Mouse (Mus musculus) midbrain, embryonic 14.5 days (tissue): ENCODE data around the gene Ugt1a7c. TPM values are rescaled to one million over a fixed set of nuclear protein-coding genes. Genes with fewer than 3 reads are reported as not detected.
A peak's percentile ranks its signal among the peaks of the same experiment; 100 is the strongest.

Experiments
- ATAC-seq: fragments of 200-750 bp; cut with Nextera tagmentation; 2 replicates; pipeline ENCODE4 v1.8.0; 2017; ENCODE audit warnings: moderate number of reproducible peaks, moderate library complexity; ENCODE audit not compliant: low FRiP score, low TSS enrichment
- DNase-seq: peaks from one replicate; pipeline ENCODE4 v3.0.0-alpha.2; 2015
- H3K27ac ChIP-seq: fragments of 300-500 bp; sonication (generic); replicated peaks from 2 replicates; pipeline ENCODE4 v1.5.1; 2014; ENCODE audit warnings: mild to moderate bottlenecking, low read depth, low read length, moderate library complexity
- H3K27me3 ChIP-seq: fragments of 300-500 bp; sonication (generic); 2 replicates; pipeline ENCODE4 v1.6.1; 2014; ENCODE audit warnings: low read length, control low read depth, mixed read lengths; ENCODE audit not compliant: control insufficient read depth, insufficient read depth
- H3K36me3 ChIP-seq: fragments of 300-500 bp; sonication (generic); 2 replicates; pipeline ENCODE4 v1.6.1; 2014; ENCODE audit warnings: low read length, control low read depth; ENCODE audit not compliant: control insufficient read depth, insufficient read depth
- H3K4me1 ChIP-seq: fragments of 300-500 bp; sonication (generic); 2 replicates; pipeline ENCODE4 v1.6.1; 2014; ENCODE audit warnings: mild to moderate bottlenecking, antibody characterized with exemption, low read length, control low read depth; ENCODE audit not compliant: control insufficient read depth, insufficient read depth
- H3K4me2 ChIP-seq: fragments of 300-500 bp; sonication (generic); 2 replicates; pipeline ENCODE4 v1.6.1; 2014; ENCODE audit warnings: mild to moderate bottlenecking, low read length, moderate library complexity
- H3K4me3 ChIP-seq: fragments of 300-500 bp; sonication (generic); replicated peaks from 2 replicates; pipeline ENCODE4 v1.5.1; 2014; ENCODE audit warnings: low read depth, low read length
- H3K9ac ChIP-seq: fragments of 300-500 bp; sonication (generic); replicated peaks from 2 replicates; pipeline ENCODE4 v1.6.1; 2014; ENCODE audit warnings: mild to moderate bottlenecking, low read length, moderate library complexity
- H3K9me3 ChIP-seq: fragments of 300-500 bp; sonication (generic); 2 replicates; pipeline ENCODE4 v1.6.1; 2016; ENCODE audit warnings: low read length, control low read depth, mixed read lengths; ENCODE audit not compliant: control insufficient read depth
- WGBS: fragments of 180-500 bp; shearing (Covaris S2); extraction: QIAGEN DNeasy Blood & Tissue Kit; methylation state at CpG from one replicate; pipeline ENCODE4 v1.1.7; 2014; 5-methylcytosine and 5-hydroxymethylcytosine counted together
- polyA plus RNA-seq: library from polyadenylated mRNA; unstranded; fragments of >200 nt; fragmentation: Nextera tagmentation; extraction: Ambion mirVana; gene quantifications from 2 replicates; pipeline ENCODE4 v1.2.1, GENCODE M21; 2014

The Ugt1a7c gene
- polyA plus RNA-seq, 1 experiment from 2014 or later = 0.99 TPM

DNA sequence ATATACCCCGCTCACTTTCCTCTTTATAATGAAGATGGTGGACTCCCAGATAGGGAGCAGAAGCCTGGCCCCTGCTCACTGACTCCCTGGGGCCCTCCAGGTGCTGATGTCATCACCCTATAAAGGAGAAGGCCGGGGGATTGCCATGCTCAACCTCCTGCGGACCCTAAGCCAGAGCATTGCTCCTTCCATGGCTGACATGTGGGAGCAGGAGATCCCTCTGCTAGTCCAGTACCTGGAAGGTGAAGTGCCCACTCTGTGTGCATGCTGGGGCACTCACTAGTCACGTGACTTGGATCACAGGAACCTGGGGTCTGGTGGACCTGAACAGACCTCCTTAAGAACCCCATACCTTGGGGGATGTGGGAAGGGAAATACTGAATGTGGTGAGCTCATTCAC is 145.7 kb downstream of the Ugt1a7c start:
- DNase-seq (no peak), ATAC-seq (0 out of 2 replicates have a peak, but pooled peaks have one; percentile 4)
- Histone ChIP-seq H3K9ac (no peak overlapping the region), H3K9me3 (peaks cover 96% of the 10 kb centered on the region), H3K4me1 (no peaks in the 10 kb centered on the region), H3K4me2 (no peak overlapping the region), H3K36me3 (no peaks in the 10 kb centered on the region), H3K4me3 (no peak overlapping the region), H3K27ac (no peak overlapping the region), H3K27me3 (no peaks in the 10 kb centered on the region)
- 71% methylated on average over 4 of the region's 4 CpGs for WGBS

DNA sequence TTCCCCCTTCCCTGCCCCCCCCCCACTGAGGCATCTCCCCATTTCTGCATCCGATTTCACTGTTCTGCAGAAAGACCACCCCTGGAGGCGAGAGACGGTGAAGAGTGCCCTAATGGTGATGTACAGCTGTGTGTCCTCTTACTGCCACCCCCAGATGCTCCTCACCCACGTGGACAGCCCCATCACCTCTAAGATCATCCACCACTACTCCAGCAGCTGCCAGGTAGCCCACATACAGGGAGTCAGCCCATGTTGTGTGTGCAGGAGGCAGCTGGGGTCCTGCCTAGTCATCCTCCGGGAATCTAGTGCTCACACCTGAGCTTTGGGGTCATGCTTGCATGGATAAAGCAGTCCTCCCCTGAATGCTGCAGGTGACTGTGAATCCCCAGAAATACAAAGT is 149.0 kb downstream of the Ugt1a7c start:
- DNase-seq (no peak), ATAC-seq (no peak)
- Histone ChIP-seq H3K27me3 (no peaks in the 10 kb centered on the region), H3K27ac (no peak overlapping the region), H3K9me3 (peaks cover 99% of the 10 kb centered on the region), H3K4me2 (no peak overlapping the region), H3K9ac (no peak overlapping the region), H3K36me3 (no peaks in the 10 kb centered on the region), H3K4me3 (no peak overlapping the region), H3K4me1 (no peaks in the 10 kb centered on the region)
- 65% methylated on average over 5 of the region's 5 CpGs for WGBS

DNA sequence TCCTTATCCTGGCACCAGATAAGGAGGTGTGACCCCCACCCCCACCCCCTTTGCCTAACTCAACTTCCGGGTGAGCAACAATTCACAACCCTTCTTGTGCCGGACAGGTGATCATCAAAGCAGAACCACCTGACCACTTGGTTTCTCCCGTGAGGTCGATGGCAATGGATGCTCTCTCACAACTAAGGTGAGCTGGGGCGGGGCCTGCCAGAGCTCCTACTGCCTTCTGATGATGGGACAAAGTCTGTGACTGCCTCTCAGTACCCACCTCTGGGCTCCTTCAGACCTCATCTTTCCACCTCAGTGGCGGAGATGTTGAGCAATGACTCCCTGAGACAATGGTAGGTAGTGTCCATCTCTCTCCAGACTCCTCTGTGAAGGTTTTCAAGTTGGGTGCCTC is 151.0 kb downstream of the Ugt1a7c start:
- H3K27me3 ChIP-seq = no peaks in the 10 kb centered on the region
- peaks cover 99% of the 10 kb centered on the region for H3K9me3 ChIP-seq
- H3K36me3 ChIP-seq = no peaks in the 10 kb centered on the region
- DNase-seq = no peak
- 77% methylated on average over 6 of the region's 6 CpGs for WGBS
- no peak overlapping the region for H3K27ac ChIP-seq
- H3K4me2 ChIP-seq = no peak overlapping the region
- no peak overlapping the region for H3K4me3 ChIP-seq
- H3K9ac ChIP-seq = no peak overlapping the region
- H3K4me1 ChIP-seq = no peaks in the 10 kb centered on the region
- no peak for ATAC-seq

DNA sequence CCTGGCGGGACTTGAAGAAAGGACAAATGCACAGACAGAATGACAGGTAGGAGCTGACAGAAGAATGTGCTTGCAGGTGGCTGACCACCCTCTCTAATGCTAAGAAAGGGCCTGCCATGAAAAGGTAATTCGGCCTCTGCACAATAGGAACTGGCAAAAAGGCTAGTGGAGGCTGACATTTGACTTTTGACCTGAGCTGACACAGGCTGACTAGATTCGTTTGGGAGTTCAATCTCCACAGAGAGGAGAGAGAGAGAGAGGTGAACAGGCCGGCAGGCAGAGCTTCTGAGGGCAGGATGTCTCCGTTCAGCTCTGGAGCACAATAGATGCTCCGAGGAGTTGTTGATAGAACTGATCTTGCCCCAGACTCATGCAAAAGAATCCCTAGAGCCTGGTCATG is 151.5 kb downstream of the Ugt1a7c start:
- Histone ChIP-seq H3K27ac (no peak overlapping the region), H3K27me3 (no peaks in the 10 kb centered on the region), H3K4me2 (no peak overlapping the region), H3K9me3 (peaks cover 99% of the 10 kb centered on the region), H3K36me3 (no peaks in the 10 kb centered on the region), H3K4me1 (no peaks in the 10 kb centered on the region), H3K4me3 (no peak overlapping the region), H3K9ac (no peak overlapping the region)
- no peak for ATAC-seq
- 47% methylated on average over 6 of the region's 6 CpGs for WGBS
- DNase-seq = no peak

DNA sequence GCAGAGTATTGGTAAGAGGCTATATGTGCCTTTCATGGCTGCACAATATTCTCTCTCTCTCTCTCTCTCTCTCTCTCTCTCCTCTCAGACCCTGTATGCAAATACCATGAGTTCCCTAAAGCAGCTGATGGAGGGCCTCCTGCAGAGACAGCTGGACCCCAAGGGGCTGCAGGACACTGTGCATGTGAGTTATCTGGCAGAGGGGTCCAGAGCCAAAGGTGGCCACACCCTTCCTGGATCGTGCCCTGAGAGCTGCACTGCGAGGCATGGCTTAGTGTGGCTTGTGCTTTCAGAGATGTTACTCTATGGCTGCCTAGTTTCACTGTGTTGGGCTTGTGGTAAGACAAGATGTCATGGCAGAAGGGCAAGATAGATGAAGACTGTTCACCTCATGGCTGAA is 152.8 kb downstream of the Ugt1a7c start:
- Histone ChIP-seq H3K4me1 (no peaks in the 10 kb centered on the region), H3K27me3 (no peaks in the 10 kb centered on the region), H3K36me3 (no peaks in the 10 kb centered on the region), H3K27ac (no peak overlapping the region), H3K9ac (no peak overlapping the region), H3K4me3 (no peak overlapping the region), H3K9me3 (peaks cover 96% of the 10 kb centered on the region), H3K4me2 (no peak overlapping the region)
- ATAC-seq = no peak
- whole genome bisulfite sequencing = 48% methylated on average over 2 of the region's 2 CpGs
- no peak for DNase-seq

DNA sequence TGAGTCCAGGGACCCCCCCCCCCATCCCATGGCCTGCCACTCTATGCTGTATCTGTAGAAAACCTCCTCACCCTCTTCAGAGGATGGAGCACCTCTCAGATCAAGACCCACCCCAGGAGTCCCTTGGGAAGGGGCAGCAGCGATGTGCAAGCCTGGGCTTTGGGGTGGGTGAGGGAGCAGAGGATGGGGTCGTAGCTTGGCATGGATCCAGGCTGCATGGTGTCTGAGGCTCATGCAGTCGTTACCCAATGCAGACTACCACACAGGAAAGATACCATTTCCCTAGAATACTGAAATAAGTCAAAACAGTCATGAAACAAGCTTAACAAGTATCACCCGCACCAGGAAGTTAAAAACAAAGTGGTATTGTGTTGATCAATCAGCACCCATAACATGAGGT is 153.8 kb downstream of the Ugt1a7c start:
- H3K36me3 ChIP-seq = no peaks in the 10 kb centered on the region
- no peaks in the 10 kb centered on the region for H3K27me3 ChIP-seq
- H3K4me3 ChIP-seq = no peak overlapping the region
- no peak overlapping the region for H3K27ac ChIP-seq
- DNase-seq (no peak), ATAC-seq (no peak)
- H3K4me1 ChIP-seq = no peaks in the 10 kb centered on the region
- H3K9me3 ChIP-seq = peaks cover 97% of the 10 kb centered on the region
- H3K9ac ChIP-seq = no peak overlapping the region
- H3K4me2 ChIP-seq = no peak overlapping the region
- WGBS = 70% methylated on average over 4 of the region's 4 CpGs

DNA sequence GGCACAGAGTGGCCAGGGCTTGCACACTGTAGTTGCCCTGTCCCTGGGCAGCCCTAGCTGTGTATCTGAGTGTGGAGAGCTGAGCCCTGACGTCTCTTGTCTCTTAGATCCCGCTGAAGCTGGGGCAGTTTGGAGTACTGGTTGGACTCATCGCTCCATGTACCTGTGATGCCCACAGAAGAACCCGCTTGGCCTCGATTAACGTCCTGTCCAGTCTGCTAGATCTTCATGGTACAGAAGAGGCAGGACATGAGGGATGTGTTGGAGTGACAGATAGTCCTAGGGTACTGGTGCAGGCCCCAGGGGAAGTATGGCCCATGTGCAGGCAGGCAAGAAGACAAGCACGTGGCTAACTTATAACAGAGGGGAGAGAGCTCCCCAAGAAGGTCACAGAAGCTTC is 154.7 kb downstream of the Ugt1a7c start:
- no peak overlapping the region for H3K4me2 ChIP-seq
- no peak overlapping the region for H3K27ac ChIP-seq
- no peaks in the 10 kb centered on the region for H3K36me3 ChIP-seq
- no peaks in the 10 kb centered on the region for H3K4me1 ChIP-seq
- H3K4me3 ChIP-seq = no peak overlapping the region
- no peaks in the 10 kb centered on the region for H3K27me3 ChIP-seq
- H3K9ac ChIP-seq = no peak overlapping the region
- 77% methylated on average over 7 of the region's 7 CpGs for WGBS
- ATAC-seq (no peak), DNase-seq (no peak)
- H3K9me3 ChIP-seq = peaks cover 95% of the 10 kb centered on the region

DNA sequence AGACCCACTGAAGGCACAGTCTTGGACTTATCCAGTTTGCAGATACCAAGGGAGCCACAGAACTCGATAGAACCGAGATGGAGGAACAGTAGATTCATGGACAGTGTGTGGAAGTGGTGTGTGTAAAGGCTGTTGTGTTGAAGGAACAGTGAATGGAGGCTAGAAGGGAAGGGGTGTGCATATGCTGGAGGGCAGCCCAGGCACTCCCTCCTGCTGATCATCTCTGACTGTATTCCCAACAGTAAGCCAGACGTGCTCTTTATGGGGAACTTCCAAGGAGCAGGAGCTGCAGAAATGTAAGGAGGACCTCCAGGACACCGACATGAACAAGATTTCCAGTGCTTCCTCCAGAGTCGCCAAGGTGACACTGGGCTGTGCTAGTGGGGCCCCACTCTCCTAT is 155.2 kb downstream of the Ugt1a7c start:
- ATAC-seq (no peak), DNase-seq (no peak)
- Histone ChIP-seq H3K27me3 (no peaks in the 10 kb centered on the region), H3K4me2 (no peak overlapping the region), H3K9ac (no peak overlapping the region), H3K4me3 (no peak overlapping the region), H3K36me3 (no peaks in the 10 kb centered on the region), H3K4me1 (no peaks in the 10 kb centered on the region), H3K9me3 (peaks cover 95% of the 10 kb centered on the region), H3K27ac (no peak overlapping the region)
- WGBS = 83% methylated on average over 5 of the region's 5 CpGs

DNA sequence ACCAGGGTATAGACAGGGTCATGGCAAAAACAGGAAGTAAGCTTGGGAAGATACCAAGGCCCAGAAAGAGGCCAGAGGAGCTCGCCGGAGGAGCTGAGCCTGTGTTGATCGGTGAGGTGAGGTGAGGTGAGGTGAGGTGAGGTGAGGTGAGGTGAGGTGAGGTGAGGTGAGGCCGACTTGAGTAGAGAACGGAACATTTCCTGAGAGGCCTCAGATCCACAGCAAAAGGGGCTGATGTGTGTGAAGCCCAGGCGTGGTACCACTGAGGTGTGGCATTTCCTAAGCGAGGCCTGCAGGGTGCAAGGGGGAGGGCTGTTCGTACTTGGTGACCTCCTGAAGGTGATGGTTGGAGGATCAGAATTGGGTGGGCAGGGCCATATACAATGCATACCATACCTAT is 158.2 kb downstream of the Ugt1a7c start:
- WGBS = 74% methylated on average over 8 of the region's 8 CpGs
- no peak for DNase-seq
- Histone ChIP-seq H3K36me3 (no peaks in the 10 kb centered on the region), H3K27ac (no peak overlapping the region), H3K4me3 (no peak overlapping the region), H3K9ac (no peak overlapping the region), H3K27me3 (no peaks in the 10 kb centered on the region), H3K4me1 (no peaks in the 10 kb centered on the region), H3K4me2 (no peak overlapping the region), H3K9me3 (peaks cover 92% of the 10 kb centered on the region)
- ATAC-seq = no peak
